Mouse (Mus musculus) adipose tissue, adult 10 weeks (tissue): Measurements from ENCODE around the gene Dynlt1c. TPM values are rescaled to one million over a fixed set of nuclear protein-coding genes. Genes with fewer than 3 reads are reported as not detected.

ENCODE experiments used
- polyA plus RNA-seq: library from polyadenylated mRNA; stranded (reverse); fragments of 350-450 nt; fragmentation: Illumina TruSeq; extraction: RNeasy Lipid Tissue Mini Kit (QIAGEN cat#74804); gene quantifications from one replicate; pipeline ENCODE4 v1.2.3, GENCODE M21; 2014; ENCODE audit warnings: low read depth, low replicate concordance

Gene Dynlt1c
- 16.0 TPM for polyA plus RNA-seq

DNA sequence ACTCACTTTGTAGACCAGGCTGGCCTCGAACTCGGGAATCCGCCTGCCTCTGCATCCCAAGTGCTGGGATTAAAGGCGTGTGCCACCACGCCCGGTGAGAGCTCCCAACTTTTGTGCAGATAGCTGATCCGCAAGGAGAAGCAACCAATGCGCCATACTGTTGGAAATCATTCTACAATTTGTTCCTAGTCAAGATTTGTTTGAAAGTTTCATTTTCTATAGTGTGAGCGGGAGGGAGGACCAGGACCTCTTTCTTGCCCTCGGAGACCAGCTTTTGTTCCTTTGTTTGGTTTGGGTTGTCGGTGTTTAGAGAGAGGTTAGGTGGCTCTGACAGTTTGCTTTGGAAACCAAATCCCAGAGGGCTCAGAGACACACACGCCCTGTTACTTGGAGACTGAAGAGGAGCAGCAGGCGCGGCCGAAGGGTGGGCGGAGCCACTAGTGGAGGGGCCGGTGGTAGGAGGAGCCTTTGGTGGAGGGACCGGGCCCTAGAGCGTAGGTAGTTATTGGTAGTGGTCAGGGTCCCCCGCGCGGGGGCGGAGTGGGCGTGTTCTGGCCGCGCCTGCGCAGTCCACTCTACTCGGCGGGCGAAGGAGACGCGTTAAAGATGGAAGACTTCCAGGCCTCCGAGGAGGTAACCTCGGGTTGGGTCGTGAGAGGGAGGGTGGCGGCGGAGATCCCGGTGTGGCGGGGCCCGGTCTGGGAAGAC lies at the start of gene Dynlt1c:
Dynlt1c (plus strand) TSS at position 468 of the 708 bp plus-strand sequence.

GRCm38 (mm10) chr17:6655567-6656281 lies 54.3 kb downstream of the Dynlt1c start, which contains the start of gene Dynlt1f:
TSS of gene Dynlt1f (minus strand) at chr17:6655900.

DNA sequence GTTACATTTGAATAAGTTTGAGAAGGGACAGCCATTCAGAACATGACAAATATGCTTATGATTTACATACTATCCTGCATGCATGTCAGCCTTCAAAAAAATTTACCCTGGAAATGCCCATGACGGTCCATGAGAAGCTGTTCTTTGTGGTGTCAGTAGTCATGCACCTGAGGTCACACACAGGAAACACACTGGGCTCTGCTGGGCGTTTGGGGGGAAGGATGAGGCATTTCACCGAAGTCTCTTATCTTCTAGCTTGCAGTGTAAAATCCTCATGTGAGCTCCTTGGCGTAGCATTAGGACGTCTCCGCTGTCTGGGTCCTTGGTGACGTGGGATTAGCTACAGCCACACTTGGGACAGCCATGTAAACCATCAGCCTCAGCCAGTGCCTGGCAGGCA lies 57.3 kb downstream of the Dynlt1c start, which contains the start of gene Sytl3:
Sytl3 (plus strand) TSS at position 293 of the 400 bp plus-strand sequence.

Other genes starting within 250 kb of the Dynlt1c start
- 103 TPM for gene Dynlt1b, start 171.6 kb upstream of the Dynlt1c start, polyA plus RNA-seq
- gene Dynlt1f, start 54.2 kb downstream of the Dynlt1c start, polyA plus RNA-seq = 76.2 TPM
- 5.9 TPM for gene Sytl3, start 57.4 kb downstream of the Dynlt1c start, polyA plus RNA-seq
- 258 TPM for gene Ezr, start 181.1 kb downstream of the Dynlt1c start, polyA plus RNA-seq